Mouse (Mus musculus): ENCODE results near the gene Uck2.

Gene Uck2

DNA sequence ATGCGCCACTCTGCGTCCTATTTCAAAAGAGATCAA, at the start of gene Uck2:
Gene Uck2, minus strand, starts transcription at position 1 of the 36 bp plus-strand sequence.
- no peaks in the 10 kb centered on the region for H3K9me3 ChIP-seq (ENCODE audit: low read length)

DNA sequence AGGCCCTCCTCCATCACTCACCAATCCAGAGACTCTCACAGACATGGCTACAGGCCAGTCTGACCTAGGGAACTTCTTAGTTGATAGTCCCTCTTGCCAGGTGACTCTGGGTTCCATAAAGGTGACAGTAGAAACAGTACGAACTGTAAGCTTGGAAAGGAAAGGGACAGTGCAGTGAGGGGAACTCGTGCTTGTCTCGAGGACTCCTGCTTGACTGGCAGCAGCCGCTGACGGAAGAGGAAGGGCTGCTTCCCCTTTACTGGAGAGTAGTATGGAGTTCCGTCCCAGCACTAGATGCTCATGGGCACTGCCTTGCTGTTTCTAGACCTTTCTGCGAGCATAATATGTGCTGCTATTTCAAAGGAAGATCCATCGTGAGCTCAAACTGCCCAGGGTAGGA, 46.0 kb upstream of the Uck2 start:
- no peak overlapping the region for H3K4me3 ChIP-seq (replicated peaks; ENCODE audit: low read length)
- TF ChIP-seq NANOG (IDR thresholded peaks at IDR 0.05; ENCODE audit: borderline replicate concordance, low read length): no peak
- no peak for TF ChIP-seq CTCF (conservative IDR thresholded peaks at IDR 0.05; ENCODE audit: low read length)
- H3K36me3 ChIP-seq (ENCODE audit: insufficient read depth, low read length): peaks cover 71% of the 10 kb centered on the region
- no peaks in the 10 kb centered on the region for H3K9me3 ChIP-seq (ENCODE audit: low read length)
- H3K27me3 ChIP-seq (ENCODE audit: insufficient read depth, low read length): no peaks in the 10 kb centered on the region
- peaks cover 6% of the 10 kb centered on the region; the same call in 1 of the 2 replicates for H3K4me1 ChIP-seq (replicated peaks; ENCODE audit: low read depth, low read length)

More for the DNA sequence above, at the start of gene Uck2:
- TF ChIP-seq POU5F1 (IDR thresholded peaks at IDR 0.05; ENCODE audit: borderline replicate concordance, low read length): no peak
- TF ChIP-seq NANOG (IDR thresholded peaks at IDR 0.05; ENCODE audit: borderline replicate concordance, low read length): no peak
- TF ChIP-seq CTCF (conservative IDR thresholded peaks at IDR 0.05; ENCODE audit: low read length): no peak
- peaks cover 14% of the 10 kb centered on the region for H3K36me3 ChIP-seq (ENCODE audit: insufficient read depth, low read length)
- peak within 1 kb of the TSS; percentile 97 for H3K4me3 ChIP-seq (replicated peaks; ENCODE audit: low read length)
- H3K4me1 ChIP-seq (replicated peaks; ENCODE audit: low read depth, low read length): peaks cover 76% of the 10 kb centered on the region
- H3K27me3 ChIP-seq (ENCODE audit: insufficient read depth, low read length): peaks cover 20% of the 10 kb centered on the region

DNA sequence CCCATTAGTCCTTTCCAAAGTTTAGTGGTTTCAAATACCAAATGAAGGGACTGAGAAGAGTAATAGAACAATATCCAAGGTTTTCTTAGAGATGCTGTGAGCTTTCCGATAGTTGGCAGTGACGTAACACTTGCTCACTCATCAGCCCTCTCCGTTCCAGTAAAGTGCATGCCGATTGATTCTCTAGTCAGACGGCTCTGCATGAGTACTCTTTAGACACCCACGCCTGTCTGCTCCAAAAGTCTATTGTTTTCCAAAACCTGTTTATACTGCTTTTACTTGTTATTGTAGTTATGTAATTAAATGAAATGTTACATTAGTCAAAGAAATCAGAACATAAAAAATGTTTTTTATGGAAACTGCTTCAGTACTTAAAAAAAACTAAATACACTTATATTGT, 43.7 kb upstream of the Uck2 start:
- Histone ChIP-seq H3K4me3 (replicated peaks; ENCODE audit: low read length) (no peak overlapping the region), H3K4me1 (replicated peaks; ENCODE audit: low read depth, low read length) (peaks cover 6% of the 10 kb centered on the region; the same call in 1 of the 2 replicates), H3K36me3 (ENCODE audit: insufficient read depth, low read length) (peaks cover 89% of the 10 kb centered on the region), H3K27me3 (ENCODE audit: insufficient read depth, low read length) (no peaks in the 10 kb centered on the region), H3K9me3 (ENCODE audit: low read length) (no peaks in the 10 kb centered on the region)
- no peak for TF ChIP-seq POU5F1 (IDR thresholded peaks at IDR 0.05; ENCODE audit: borderline replicate concordance, low read length)

DNA sequence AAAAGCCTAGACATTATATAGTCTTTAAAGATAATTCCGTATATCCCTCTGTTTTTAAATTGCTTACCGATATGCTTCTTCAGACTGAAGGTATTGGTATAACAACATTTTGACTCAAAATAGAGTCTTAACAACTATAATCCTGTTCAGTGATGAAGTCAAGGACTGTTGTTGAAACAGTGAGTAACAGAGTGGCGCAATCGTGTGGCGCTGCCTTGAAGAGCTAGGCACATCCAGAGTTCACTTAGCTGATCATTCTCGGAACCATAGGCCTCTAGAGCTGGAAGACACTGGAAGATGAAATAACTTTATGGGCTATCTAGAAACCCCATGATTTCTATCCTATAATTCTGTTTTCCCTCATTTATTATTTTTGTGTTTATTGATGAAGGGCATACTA, 36.6 kb upstream of the Uck2 start:
- peaks cover 90% of the 10 kb centered on the region for H3K36me3 ChIP-seq (ENCODE audit: insufficient read depth, low read length)
- no peak for TF ChIP-seq POU5F1 (IDR thresholded peaks at IDR 0.05; ENCODE audit: borderline replicate concordance, low read length)
- no peak for TF ChIP-seq NANOG (IDR thresholded peaks at IDR 0.05; ENCODE audit: borderline replicate concordance, low read length)
- TF ChIP-seq CTCF (conservative IDR thresholded peaks at IDR 0.05; ENCODE audit: low read length): no peak
- H3K27me3 ChIP-seq (ENCODE audit: insufficient read depth, low read length): no peaks in the 10 kb centered on the region
- H3K4me1 ChIP-seq (replicated peaks; ENCODE audit: low read depth, low read length): no peaks in the 10 kb centered on the region; the same call in 1 of the 2 replicates
- no peaks in the 10 kb centered on the region for H3K9me3 ChIP-seq (ENCODE audit: low read length)
- H3K4me3 ChIP-seq (replicated peaks; ENCODE audit: low read length): no peak overlapping the region

DNA sequence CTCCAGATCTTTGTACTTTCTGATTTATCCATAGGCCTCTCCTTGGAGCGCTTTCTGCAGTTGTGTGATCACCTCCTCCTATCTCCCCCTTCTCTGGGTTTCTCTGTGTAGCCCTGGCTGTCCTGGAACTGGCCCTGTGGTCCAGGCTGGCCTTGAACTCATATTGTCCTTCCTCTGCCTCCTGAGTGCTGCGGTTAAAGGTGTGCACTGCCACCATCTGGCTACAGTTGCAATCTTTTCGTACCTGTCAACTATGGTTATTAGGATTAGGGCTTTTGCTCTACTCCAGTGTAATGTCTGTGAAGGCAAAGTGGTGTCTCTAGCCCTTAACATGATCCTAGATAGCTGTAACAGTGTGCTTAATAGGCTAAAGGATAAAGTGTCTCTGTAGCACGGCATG, 28.1 kb upstream of the Uck2 start:
- no peak overlapping the region for H3K4me3 ChIP-seq (replicated peaks; ENCODE audit: low read length)
- H3K27me3 ChIP-seq (ENCODE audit: insufficient read depth, low read length): no peaks in the 10 kb centered on the region
- H3K36me3 ChIP-seq (ENCODE audit: insufficient read depth, low read length): peaks cover 66% of the 10 kb centered on the region
- no peaks in the 10 kb centered on the region for H3K9me3 ChIP-seq (ENCODE audit: low read length)
- no peak for TF ChIP-seq NANOG (IDR thresholded peaks at IDR 0.05; ENCODE audit: borderline replicate concordance, low read length)
- no peak for TF ChIP-seq POU5F1 (IDR thresholded peaks at IDR 0.05; ENCODE audit: borderline replicate concordance, low read length)
- no peak for TF ChIP-seq CTCF (conservative IDR thresholded peaks at IDR 0.05; ENCODE audit: low read length)
- H3K4me1 ChIP-seq (replicated peaks; ENCODE audit: low read depth, low read length): peaks cover 28% of the 10 kb centered on the region

DNA sequence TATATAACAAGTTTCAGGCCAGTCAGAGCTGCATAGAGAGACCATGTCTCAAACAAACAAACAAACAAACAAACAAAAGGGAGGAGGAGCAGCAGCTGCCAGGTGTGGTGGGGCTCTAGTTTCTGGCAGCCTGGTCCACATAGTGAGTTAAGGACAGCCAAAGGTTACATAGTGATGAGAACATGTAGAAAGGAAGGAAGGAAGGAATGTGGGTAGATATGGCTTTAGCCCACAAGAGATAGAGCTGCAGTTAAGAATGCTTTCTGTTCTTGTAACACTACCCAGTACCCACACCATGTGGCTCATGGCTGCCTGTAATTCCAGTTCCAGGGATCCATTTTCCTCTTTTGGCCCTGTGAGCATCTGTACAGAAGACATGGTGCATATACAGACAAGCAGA, 27.2 kb upstream of the Uck2 start:
- H3K4me3 ChIP-seq (replicated peaks; ENCODE audit: low read length): no peak overlapping the region
- H3K36me3 ChIP-seq (ENCODE audit: insufficient read depth, low read length): peaks cover 58% of the 10 kb centered on the region
- TF ChIP-seq CTCF (conservative IDR thresholded peaks at IDR 0.05; ENCODE audit: low read length) (no peak), POU5F1 (IDR thresholded peaks at IDR 0.05; ENCODE audit: borderline replicate concordance, low read length) (no peak), NANOG (IDR thresholded peaks at IDR 0.05; ENCODE audit: borderline replicate concordance, low read length) (no peak)
- no peaks in the 10 kb centered on the region for H3K27me3 ChIP-seq (ENCODE audit: insufficient read depth, low read length)
- H3K9me3 ChIP-seq (ENCODE audit: low read length): no peaks in the 10 kb centered on the region
- H3K4me1 ChIP-seq (replicated peaks; ENCODE audit: low read depth, low read length): peaks cover 28% of the 10 kb centered on the region

DNA sequence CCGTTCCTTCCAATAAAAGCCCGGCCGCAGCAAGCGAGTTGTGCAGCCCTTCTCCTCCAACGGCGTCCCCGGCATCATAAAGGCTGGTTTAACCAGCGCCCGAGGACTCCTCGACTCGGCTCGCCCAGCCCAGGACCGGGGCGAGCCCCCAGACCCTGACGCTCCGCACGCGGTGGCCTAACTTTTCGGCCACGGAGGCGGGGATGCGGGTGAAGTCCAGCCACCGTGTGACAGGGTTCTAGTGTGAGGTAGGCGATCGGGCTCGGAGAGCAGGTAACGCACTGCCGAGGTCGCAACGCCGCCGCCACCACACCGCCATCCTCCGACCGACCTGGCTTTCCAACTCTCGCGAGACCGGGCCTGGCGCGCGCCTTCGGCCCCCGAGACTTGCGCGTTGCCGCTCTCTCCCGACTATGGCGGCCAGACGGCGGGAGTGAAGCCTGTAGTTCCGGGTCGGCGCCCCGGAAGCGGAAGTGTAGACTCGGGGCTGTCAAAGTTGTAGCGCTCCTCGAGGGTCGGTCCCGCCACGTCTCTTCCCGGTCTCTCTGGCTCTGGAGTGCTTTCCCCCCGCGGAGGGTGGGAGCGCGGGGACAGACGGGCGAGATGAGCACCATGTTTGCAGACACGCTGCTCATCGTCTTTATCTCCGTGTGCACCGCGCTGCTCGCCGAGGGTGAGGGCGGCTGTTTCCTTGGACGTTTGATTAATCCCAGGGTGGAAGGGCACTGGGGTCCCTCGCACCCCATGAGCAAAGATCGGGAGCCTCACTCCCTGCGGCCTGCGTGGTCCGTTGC, 23.3 kb upstream of the Uck2 start, which contains the start of gene Tmco1:
Gene Tmco1, plus strand, starts transcription at position 118 of the 794 bp plus-strand sequence.
- Histone ChIP-seq H3K9me3 (ENCODE audit: low read length) (no peaks in the 10 kb centered on the region), H3K36me3 (ENCODE audit: insufficient read depth, low read length) (peaks cover 27% of the 10 kb centered on the region), H3K27me3 (ENCODE audit: insufficient read depth, low read length) (no peaks in the 10 kb centered on the region), H3K4me1 (replicated peaks; ENCODE audit: low read depth, low read length) (peaks cover 52% of the 10 kb centered on the region), H3K4me3 (replicated peaks; ENCODE audit: low read length) (peak within 1 kb of the TSS; percentile 95)
- TF ChIP-seq NANOG (IDR thresholded peaks at IDR 0.05; ENCODE audit: borderline replicate concordance, low read length): no peak
- no peak for TF ChIP-seq POU5F1 (IDR thresholded peaks at IDR 0.05; ENCODE audit: borderline replicate concordance, low read length)
- no peak for TF ChIP-seq CTCF (conservative IDR thresholded peaks at IDR 0.05; ENCODE audit: low read length)

DNA sequence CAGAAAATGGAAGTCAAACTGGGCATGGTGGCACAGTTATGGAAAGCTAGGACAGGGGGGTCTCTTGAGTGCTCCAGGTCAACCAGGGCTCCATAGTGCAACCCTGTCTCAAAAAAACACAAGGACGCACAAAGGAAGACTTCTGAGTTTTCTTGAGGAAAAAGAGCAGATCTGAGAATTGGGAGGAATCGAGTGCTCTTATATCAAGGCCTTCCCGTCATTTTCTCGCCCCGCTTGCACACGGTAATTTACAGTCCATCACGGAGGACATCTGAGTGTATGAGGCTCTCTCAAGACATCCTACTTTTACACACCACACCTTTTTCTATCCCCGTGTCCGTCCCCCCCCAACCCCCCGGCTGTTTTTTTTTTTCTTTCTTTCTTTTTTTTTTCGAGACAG, 22.6 kb upstream of the Uck2 start:
- Histone ChIP-seq H3K4me3 (replicated peaks; ENCODE audit: low read length) (peak overlapping the region; percentile 95), H3K27me3 (ENCODE audit: insufficient read depth, low read length) (no peaks in the 10 kb centered on the region), H3K4me1 (replicated peaks; ENCODE audit: low read depth, low read length) (peaks cover 45% of the 10 kb centered on the region), H3K36me3 (ENCODE audit: insufficient read depth, low read length) (peaks cover 19% of the 10 kb centered on the region), H3K9me3 (ENCODE audit: low read length) (no peaks in the 10 kb centered on the region)
- TF ChIP-seq POU5F1 (IDR thresholded peaks at IDR 0.05; ENCODE audit: borderline replicate concordance, low read length) (no peak), CTCF (conservative IDR thresholded peaks at IDR 0.05; ENCODE audit: low read length) (no peak), NANOG (IDR thresholded peaks at IDR 0.05; ENCODE audit: borderline replicate concordance, low read length) (no peak)

Data from E14TG2a.4 (cell line).